Mouse (Mus musculus): Measurements from ENCODE around the gene Lhx5.

DNA sequence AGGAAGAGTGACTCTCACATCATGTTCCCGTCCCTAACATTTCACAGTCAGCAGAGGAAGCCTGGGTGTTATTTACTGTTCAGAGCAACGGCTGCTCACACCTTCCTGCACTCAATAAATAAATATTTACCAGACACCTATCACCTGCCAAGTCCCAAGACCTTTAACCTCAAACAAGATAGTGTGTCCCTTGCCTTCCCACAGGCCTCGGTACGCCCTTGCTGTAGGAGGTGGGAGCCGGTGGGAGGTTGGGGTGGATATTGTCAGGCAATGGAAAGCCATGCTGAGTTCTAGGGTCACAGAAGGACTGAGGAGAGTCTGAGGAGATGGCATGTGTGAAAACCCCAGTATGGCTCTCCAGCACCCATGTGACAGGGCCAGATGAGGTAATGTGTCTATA, 36.8 kb downstream of the Lhx5 start:
- no peak for TF ChIP-seq CTCF (IDR thresholded peaks at IDR 0.05; ENCODE audit: borderline replicate concordance, extremely low read depth, insufficient read depth, insufficient read length)
- TF ChIP-seq POLR2A (IDR thresholded peaks at IDR 0.05; ENCODE audit: borderline replicate concordance, extremely low read depth, insufficient read depth, insufficient read length, poor library complexity, severe bottlenecking) = no peak

Data from brain, embryonic 14.5 days (tissue).